Mouse (Mus musculus): Measurements from ENCODE around the gene Inpp5a. TPM values are rescaled to one million over a fixed set of nuclear protein-coding genes. Genes with fewer than 3 reads are reported as not detected.

Gene Inpp5a
- polyA plus RNA-seq, 1 experiment from 2014 or later = 28.1 TPM

- H3K4me1 ChIP-seq (replicated peaks; ENCODE audit: control insufficient read depth, insufficient read depth, low read length) = no peaks in the 10 kb centered on the region
- no peak overlapping the region for H3K4me3 ChIP-seq (replicated peaks; ENCODE audit: low read length)
- WGBS = 67% methylated on average over 3 of the region's 3 CpGs
- DNase-seq (ENCODE audit: low spot score) (no peak), ATAC-seq (ENCODE audit: low FRiP score) (no peak)
- H3K27ac ChIP-seq = no peak overlapping the region
- peaks cover 84% of the 10 kb centered on the region for H3K27me3 ChIP-seq (ENCODE audit: control insufficient read depth, insufficient read depth, low read length)
- no peaks in the 10 kb centered on the region for H3K9me3 ChIP-seq (ENCODE audit: control insufficient read depth, low read length)
- H3K9ac ChIP-seq = no peak overlapping the region
- no peaks in the 10 kb centered on the region; the same call in 1 of the 2 replicates for H3K36me3 ChIP-seq (replicated peaks; ENCODE audit: control insufficient read depth, insufficient read depth)
- no peak overlapping the region for H3K4me2 ChIP-seq (replicated peaks)
These were observed 129.4 kb downstream of the Inpp5a start for GRCm38 (mm10) chr7:139518352-139518751.

- Histone ChIP-seq H3K9ac (no peak overlapping the region), H3K36me3 (replicated peaks; ENCODE audit: control insufficient read depth, insufficient read depth) (peaks cover 14% of the 10 kb centered on the region; the same call in 1 of the 2 replicates), H3K27me3 (ENCODE audit: control insufficient read depth, insufficient read depth, low read length) (peaks cover 91% of the 10 kb centered on the region), H3K27ac (no peak overlapping the region), H3K4me1 (replicated peaks; ENCODE audit: control insufficient read depth, insufficient read depth, low read length) (0 out of 2 replicates have a peak, but pooled peaks cover 7% of the 10 kb centered on the region), H3K4me3 (replicated peaks; ENCODE audit: low read length) (no peak overlapping the region), H3K9me3 (ENCODE audit: control insufficient read depth, low read length) (no peaks in the 10 kb centered on the region), H3K4me2 (replicated peaks) (no peak overlapping the region)
- peak; percentile 31 for DNase-seq (ENCODE audit: low spot score)
- peak; percentile 74; the same call in 1 of the 2 replicates for ATAC-seq (ENCODE audit: low FRiP score)
- 14% methylated on average over 15 of the region's 15 CpGs for WGBS
These were observed 139.6 kb downstream of the Inpp5a start for GRCm38 (mm10) chr7:139528309-139529076.

- H3K9me3 ChIP-seq (ENCODE audit: control insufficient read depth, low read length) = no peaks in the 10 kb centered on the region
- H3K9ac ChIP-seq = no peak overlapping the region
- no peak overlapping the region for H3K4me2 ChIP-seq (replicated peaks)
- H3K27me3 ChIP-seq (ENCODE audit: control insufficient read depth, insufficient read depth, low read length) = peaks cover 91% of the 10 kb centered on the region
- H3K4me1 ChIP-seq (replicated peaks; ENCODE audit: control insufficient read depth, insufficient read depth, low read length) = 0 out of 2 replicates have a peak, but pooled peaks cover 7% of the 10 kb centered on the region
- peaks cover 14% of the 10 kb centered on the region; the same call in 1 of the 2 replicates for H3K36me3 ChIP-seq (replicated peaks; ENCODE audit: control insufficient read depth, insufficient read depth)
- no peak for DNase-seq (ENCODE audit: low spot score)
- H3K4me3 ChIP-seq (replicated peaks; ENCODE audit: low read length) = no peak overlapping the region
- no peak overlapping the region for H3K27ac ChIP-seq
- no peak for ATAC-seq (ENCODE audit: low FRiP score)
These were observed 140.3 kb downstream of the Inpp5a start for GRCm38 (mm10) chr7:139529208-139529607.

GRCm38 (mm10) chr7:139530591-139531427, 141.9 kb downstream of the Inpp5a start:
- H3K9me3 ChIP-seq (ENCODE audit: control insufficient read depth, low read length) = no peaks in the 10 kb centered on the region
- no peak overlapping the region for H3K27ac ChIP-seq
- ATAC-seq (ENCODE audit: low FRiP score) (peak; percentile 80), DNase-seq (ENCODE audit: low spot score) (peak; percentile 48)
- peaks cover 94% of the 10 kb centered on the region for H3K27me3 ChIP-seq (ENCODE audit: control insufficient read depth, insufficient read depth, low read length)
- H3K36me3 ChIP-seq (replicated peaks; ENCODE audit: control insufficient read depth, insufficient read depth) = peaks cover 10% of the 10 kb centered on the region; the same call in 1 of the 2 replicates
- no peak overlapping the region for H3K4me2 ChIP-seq (replicated peaks)
- 0 out of 2 replicates have a peak, but pooled peaks cover 7% of the 10 kb centered on the region for H3K4me1 ChIP-seq (replicated peaks; ENCODE audit: control insufficient read depth, insufficient read depth, low read length)
- no peak overlapping the region for H3K4me3 ChIP-seq (replicated peaks; ENCODE audit: low read length)
- H3K9ac ChIP-seq = no peak overlapping the region
- WGBS = 27% methylated on average over 16 of the region's 16 CpGs

- Histone ChIP-seq H3K4me2 (replicated peaks) (no peak overlapping the region), H3K9ac (no peak overlapping the region), H3K36me3 (replicated peaks; ENCODE audit: control insufficient read depth, insufficient read depth) (peaks cover 5% of the 10 kb centered on the region; the same call in 1 of the 2 replicates), H3K9me3 (ENCODE audit: control insufficient read depth, low read length) (no peaks in the 10 kb centered on the region), H3K27me3 (ENCODE audit: control insufficient read depth, insufficient read depth, low read length) (peaks cover 94% of the 10 kb centered on the region), H3K4me1 (replicated peaks; ENCODE audit: control insufficient read depth, insufficient read depth, low read length) (0 out of 2 replicates have a peak, but pooled peaks cover 7% of the 10 kb centered on the region), H3K4me3 (replicated peaks; ENCODE audit: low read length) (no peak overlapping the region), H3K27ac (no peak overlapping the region)
- no peak for ATAC-seq (ENCODE audit: low FRiP score)
- WGBS = 51% methylated on average over 4 of the region's 4 CpGs
- DNase-seq (ENCODE audit: low spot score) = no peak
These were observed 142.5 kb downstream of the Inpp5a start for GRCm38 (mm10) chr7:139531428-139531801.

GRCm38 (mm10) chr7:139536331-139536730, 147.4 kb downstream of the Inpp5a start:
- Histone ChIP-seq H3K4me3 (replicated peaks; ENCODE audit: low read length) (no peak overlapping the region), H3K9me3 (ENCODE audit: control insufficient read depth, low read length) (no peaks in the 10 kb centered on the region), H3K27ac (no peak overlapping the region), H3K36me3 (replicated peaks; ENCODE audit: control insufficient read depth, insufficient read depth) (no peaks in the 10 kb centered on the region), H3K9ac (no peak overlapping the region), H3K4me2 (replicated peaks) (no peak overlapping the region), H3K4me1 (replicated peaks; ENCODE audit: control insufficient read depth, insufficient read depth, low read length) (no peaks in the 10 kb centered on the region), H3K27me3 (ENCODE audit: control insufficient read depth, insufficient read depth, low read length) (peaks cover 98% of the 10 kb centered on the region)
- no peak for DNase-seq (ENCODE audit: low spot score)
- 89% methylated on average over 5 of the region's 5 CpGs for WGBS
- no peak for ATAC-seq (ENCODE audit: low FRiP score)

- no peak for ATAC-seq (ENCODE audit: low FRiP score)
- no peaks in the 10 kb centered on the region for H3K9me3 ChIP-seq (ENCODE audit: control insufficient read depth, low read length)
- no peak overlapping the region for H3K4me3 ChIP-seq (replicated peaks; ENCODE audit: low read length)
- no peaks in the 10 kb centered on the region for H3K36me3 ChIP-seq (replicated peaks; ENCODE audit: control insufficient read depth, insufficient read depth)
- no peak overlapping the region for H3K27ac ChIP-seq
- no peak overlapping the region for H3K4me2 ChIP-seq (replicated peaks)
- no peaks in the 10 kb centered on the region for H3K4me1 ChIP-seq (replicated peaks; ENCODE audit: control insufficient read depth, insufficient read depth, low read length)
- no peak overlapping the region for H3K9ac ChIP-seq
- WGBS = 97% methylated on average over 2 of the region's 2 CpGs
- no peak for DNase-seq (ENCODE audit: low spot score)
- H3K27me3 ChIP-seq (ENCODE audit: control insufficient read depth, insufficient read depth, low read length) = peaks cover 98% of the 10 kb centered on the region
These were observed 147.9 kb downstream of the Inpp5a start for GRCm38 (mm10) chr7:139536831-139537230.

- ATAC-seq (ENCODE audit: low FRiP score) = no peak
- no peak overlapping the region for H3K27ac ChIP-seq
- no peak overlapping the region for H3K9ac ChIP-seq
- no peak overlapping the region for H3K4me3 ChIP-seq (replicated peaks; ENCODE audit: low read length)
- 94% methylated on average over 9 of the region's 9 CpGs for WGBS
- H3K4me2 ChIP-seq (replicated peaks) = no peak overlapping the region
- H3K27me3 ChIP-seq (ENCODE audit: control insufficient read depth, insufficient read depth, low read length) = peaks cover 98% of the 10 kb centered on the region
- no peak for DNase-seq (ENCODE audit: low spot score)
- H3K36me3 ChIP-seq (replicated peaks; ENCODE audit: control insufficient read depth, insufficient read depth) = no peaks in the 10 kb centered on the region
- no peaks in the 10 kb centered on the region for H3K9me3 ChIP-seq (ENCODE audit: control insufficient read depth, low read length)
- no peaks in the 10 kb centered on the region for H3K4me1 ChIP-seq (replicated peaks; ENCODE audit: control insufficient read depth, insufficient read depth, low read length)
These were observed 148.9 kb downstream of the Inpp5a start for GRCm38 (mm10) chr7:139537831-139538230.

- Histone ChIP-seq H3K9ac (no peak overlapping the region), H3K27ac (no peak overlapping the region), H3K9me3 (ENCODE audit: control insufficient read depth, low read length) (no peaks in the 10 kb centered on the region), H3K27me3 (ENCODE audit: control insufficient read depth, insufficient read depth, low read length) (peaks cover 98% of the 10 kb centered on the region), H3K4me2 (replicated peaks) (no peak overlapping the region), H3K4me3 (replicated peaks; ENCODE audit: low read length) (no peak overlapping the region), H3K4me1 (replicated peaks; ENCODE audit: control insufficient read depth, insufficient read depth, low read length) (no peaks in the 10 kb centered on the region), H3K36me3 (replicated peaks; ENCODE audit: control insufficient read depth, insufficient read depth) (no peaks in the 10 kb centered on the region)
- no peak for ATAC-seq (ENCODE audit: low FRiP score)
- DNase-seq (ENCODE audit: low spot score) = no peak
- WGBS = 77% methylated on average over 2 of the region's 2 CpGs
These were observed 149.6 kb downstream of the Inpp5a start for GRCm38 (mm10) chr7:139538541-139538940.

Data from hindbrain, embryonic 14.5 days (tissue).